Mouse (Mus musculus) heart, embryonic 12.5 days (tissue): ENCODE data around the gene Adgre5. TPM values are rescaled to one million over a fixed set of nuclear protein-coding genes. Genes with fewer than 3 reads are reported as not detected.

ENCODE experiments used
- ATAC-seq: fragments of 200-750 bp; cut with Nextera tagmentation; 2 replicates; pipeline ENCODE4 v1.8.0; 2017; ENCODE audit warnings: moderate TSS enrichment, moderate library complexity; ENCODE audit not compliant: insufficient number of reproducible peaks, low FRiP score
- H3K27ac ChIP-seq: fragments of 300-500 bp; sonication (generic); 2 replicates; pipeline ENCODE4 v1.5.1; 2016; ENCODE audit warnings: mild to moderate bottlenecking, moderate library complexity; ENCODE audit not compliant: poor library complexity, severe bottlenecking
- H3K27me3 ChIP-seq: fragments of 300-500 bp; sonication (generic); replicated peaks from 2 replicates; pipeline ENCODE4 v1.6.1; 2016; ENCODE audit warnings: mild to moderate bottlenecking, moderate library complexity
- H3K36me3 ChIP-seq: fragments of 300-500 bp; sonication (generic); 2 replicates; pipeline ENCODE4 v1.6.1; 2016; ENCODE audit warnings: mild to moderate bottlenecking, moderate library complexity
- H3K4me1 ChIP-seq: fragments of 300-500 bp; sonication (generic); replicated peaks from 2 replicates; pipeline ENCODE4 v1.6.1; 2016; ENCODE audit warnings: mild to moderate bottlenecking
- H3K4me2 ChIP-seq: fragments of 300-500 bp; sonication (generic); 2 replicates; pipeline ENCODE4 v1.6.1; 2016; ENCODE audit warnings: mild to moderate bottlenecking, moderate library complexity
- H3K4me3 ChIP-seq: fragments of 300-500 bp; sonication (generic); 2 replicates; pipeline ENCODE4 v1.5.1; 2016; ENCODE audit warnings: mild to moderate bottlenecking
- H3K9ac ChIP-seq: fragments of 300-500 bp; sonication (generic); 2 replicates; pipeline ENCODE4 v1.6.1; 2016; ENCODE audit warnings: mild to moderate bottlenecking, moderate library complexity
- H3K9me3 ChIP-seq: fragments of 300-500 bp; sonication (generic); replicated peaks from 2 replicates; pipeline ENCODE4 v1.6.1; 2016; ENCODE audit warnings: mild to moderate bottlenecking, moderate library complexity
- WGBS: fragments of 180-500 bp; shearing (Covaris S2); methylation state at CpG from one replicate; pipeline ENCODE4 v1.1.7; 2016; 5-methylcytosine and 5-hydroxymethylcytosine counted together
- polyA plus RNA-seq: library from polyadenylated mRNA; unstranded; fragments of >200 nt; fragmentation: Nextera tagmentation; extraction: Ambion mirVana; gene quantifications from 2 replicates; pipeline ENCODE4 v1.2.1, GENCODE M21; 2016

Adgre5 gene
- polyA plus RNA-seq, 1 experiment from 2014 or later = 26.2 TPM

DNA sequence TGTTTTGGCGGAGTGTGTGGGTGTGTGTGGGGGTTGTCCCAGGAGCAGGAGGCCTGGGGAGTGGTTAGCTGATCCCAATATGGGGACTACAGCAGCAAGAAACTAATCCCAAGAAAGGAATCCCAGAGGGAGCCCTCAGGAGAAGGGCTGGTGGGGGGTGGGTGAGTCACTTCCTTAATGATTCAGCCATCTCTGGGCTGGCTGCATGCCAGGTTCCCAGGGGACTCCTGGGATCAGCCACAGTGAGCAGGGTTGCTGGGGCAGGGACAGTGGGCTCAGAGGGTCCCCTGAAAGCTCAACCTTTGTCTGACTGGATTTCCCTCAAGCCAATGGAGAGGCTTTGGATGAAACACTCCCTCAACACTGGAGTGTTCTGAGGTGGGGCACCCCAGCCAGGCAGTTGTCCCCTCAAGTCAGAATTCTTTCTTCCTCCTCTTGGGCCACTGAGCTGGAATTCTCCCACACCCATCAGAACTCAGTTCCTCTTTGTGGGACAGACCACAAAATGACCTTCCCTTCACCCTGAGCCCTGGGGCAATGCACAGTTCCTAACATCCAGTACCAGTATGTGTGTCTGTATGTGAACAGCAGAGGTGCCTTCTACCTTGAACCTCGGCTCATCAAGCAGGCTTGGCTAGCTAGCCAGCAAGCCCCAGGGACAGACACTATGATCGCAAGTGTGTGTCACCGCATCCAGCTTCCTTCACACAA lies 3.1 kb downstream of the Adgre5 start:
- H3K9ac ChIP-seq = no peak overlapping the region; the same call in 1 of the 2 replicates
- no peak; the same call in 1 of the 2 replicates for ATAC-seq
- whole genome bisulfite sequencing = 64% methylated on average over 4 of the region's 4 CpGs

DNA sequence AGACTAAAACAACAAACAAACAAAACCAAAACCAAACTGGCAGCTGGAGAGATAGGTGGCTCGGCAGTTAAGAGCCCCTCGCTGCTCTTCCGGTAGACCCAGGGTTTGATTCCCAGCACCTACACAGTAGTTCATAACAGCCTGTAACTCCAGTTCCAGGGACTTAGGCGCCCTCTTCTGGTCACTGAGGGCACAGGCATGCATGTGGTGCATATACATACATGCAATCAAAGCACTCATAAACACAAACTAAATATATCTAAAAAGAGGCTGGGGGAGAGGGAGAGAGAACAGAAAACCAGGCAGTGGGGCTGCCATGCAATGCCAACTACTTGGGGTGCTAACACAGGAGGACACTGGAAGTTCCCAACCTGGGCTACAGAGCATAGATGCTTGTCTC lies 3.8 kb downstream of the Adgre5 start:
- peak overlapping the region; percentile 88; the same call in 1 of the 2 replicates for H3K4me2 ChIP-seq

More for the DNA sequence above, 3.1 kb downstream of the Adgre5 start:
- Histone ChIP-seq H3K4me1 (peaks cover 35% of the 10 kb centered on the region), H3K27me3 (no peaks in the 10 kb centered on the region), H3K4me2 (peak overlapping the region; percentile 88), H3K9me3 (no peaks in the 10 kb centered on the region), H3K27ac (peak overlapping the region; percentile 33), H3K36me3 (0 out of 2 replicates have a peak, but pooled peaks cover 3% of the 10 kb centered on the region), H3K4me3 (no peak overlapping the region)

GRCm38 (mm10) chr8:83736681-83737080 lies 4.4 kb downstream of the Adgre5 start:
- Histone ChIP-seq H3K36me3 (peaks cover 12% of the 10 kb centered on the region), H3K9me3 (no peaks in the 10 kb centered on the region), H3K4me2 (no peak overlapping the region), H3K4me1 (peaks cover 35% of the 10 kb centered on the region), H3K4me3 (no peak overlapping the region), H3K27me3 (no peaks in the 10 kb centered on the region), H3K9ac (no peak overlapping the region), H3K27ac (no peak overlapping the region)
- no peak for ATAC-seq
- 83% methylated on average over 4 of the region's 4 CpGs for WGBS

More for the DNA sequence above, 3.8 kb downstream of the Adgre5 start:
- no peak overlapping the region for H3K9ac ChIP-seq
- no peak overlapping the region for H3K4me3 ChIP-seq
- no peak for ATAC-seq
- no peaks in the 10 kb centered on the region for H3K27me3 ChIP-seq
- peak overlapping the region; percentile 26 for H3K27ac ChIP-seq
- H3K9me3 ChIP-seq = no peaks in the 10 kb centered on the region
- WGBS = 79% methylated on average over 4 of the region's 4 CpGs
- peaks cover 5% of the 10 kb centered on the region; the same call in 1 of the 2 replicates for H3K36me3 ChIP-seq
- peaks cover 35% of the 10 kb centered on the region for H3K4me1 ChIP-seq

DNA sequence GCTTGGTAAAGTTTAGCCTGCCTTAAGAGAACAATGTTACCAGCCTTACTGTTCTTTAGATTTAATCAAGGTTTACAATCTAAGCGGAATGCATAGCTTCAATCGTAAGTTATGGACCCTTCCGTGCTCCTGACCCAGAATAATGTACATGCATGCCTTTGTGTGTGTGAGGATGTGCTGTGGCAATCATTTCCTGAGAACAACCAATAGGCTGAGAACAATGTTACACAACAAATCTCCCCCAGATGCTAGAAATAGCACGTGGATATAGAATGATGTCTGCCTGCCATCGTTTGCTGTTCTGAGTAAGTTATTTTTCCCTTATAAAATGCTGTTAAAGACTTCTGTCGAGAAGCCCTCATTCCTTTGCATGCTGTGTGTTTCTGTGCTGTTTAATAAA lies 8.2 kb downstream of the Adgre5 start:
- ATAC-seq = no peak
- no peak overlapping the region for H3K4me3 ChIP-seq
- peaks cover 31% of the 10 kb centered on the region for H3K36me3 ChIP-seq
- H3K27ac ChIP-seq = no peak overlapping the region
- 74% methylated on average over 6 of the region's 6 CpGs for WGBS
- no peak overlapping the region for H3K9ac ChIP-seq
- no peaks in the 10 kb centered on the region for H3K9me3 ChIP-seq
- H3K4me2 ChIP-seq = no peak overlapping the region
- H3K4me1 ChIP-seq = peaks cover 6% of the 10 kb centered on the region
- no peaks in the 10 kb centered on the region for H3K27me3 ChIP-seq

DNA sequence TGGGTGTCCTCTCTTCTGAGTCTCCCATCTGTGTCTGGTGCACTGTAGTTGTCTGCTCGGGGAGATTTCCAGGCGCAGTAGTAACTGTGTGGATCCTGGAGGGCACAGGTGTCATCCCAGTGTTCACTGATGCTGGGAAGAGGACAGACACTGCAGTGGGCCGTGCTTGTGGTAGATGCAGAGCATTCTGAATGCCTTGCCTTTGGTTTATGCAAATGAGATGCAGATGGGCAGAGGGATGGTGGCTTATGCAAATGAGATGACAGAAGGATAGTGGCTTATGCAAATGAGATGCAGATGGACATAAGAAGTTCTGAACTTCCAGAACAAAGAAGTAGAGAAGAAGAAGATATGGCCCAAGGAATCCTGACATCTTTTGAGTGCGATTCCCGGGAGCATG lies 9.2 kb downstream of the Adgre5 start:
- H3K27me3 ChIP-seq = no peaks in the 10 kb centered on the region
- H3K4me3 ChIP-seq = no peak overlapping the region
- no peaks in the 10 kb centered on the region for H3K4me1 ChIP-seq
- WGBS = 78% methylated on average over 5 of the region's 5 CpGs
- no peak overlapping the region for H3K4me2 ChIP-seq
- no peak overlapping the region for H3K27ac ChIP-seq
- no peaks in the 10 kb centered on the region for H3K9me3 ChIP-seq
- no peak overlapping the region for H3K9ac ChIP-seq
- ATAC-seq = no peak
- peaks cover 38% of the 10 kb centered on the region for H3K36me3 ChIP-seq

- Histone ChIP-seq H3K9me3 (no peaks in the 10 kb centered on the region), H3K9ac (no peak overlapping the region), H3K36me3 (peaks cover 60% of the 10 kb centered on the region), H3K4me2 (no peak overlapping the region), H3K27ac (no peak overlapping the region), H3K27me3 (no peaks in the 10 kb centered on the region), H3K4me3 (no peak overlapping the region), H3K4me1 (no peaks in the 10 kb centered on the region)
- ATAC-seq = no peak; the same call in 1 of the 2 replicates
- 66% methylated on average over 11 of the region's 11 CpGs for WGBS
Observed at GRCm38 (mm10) chr8:83729009-83729807, 11.9 kb downstream of the Adgre5 start.

GRCm38 (mm10) chr8:83725521-83726102 lies 15.5 kb downstream of the Adgre5 start:
- H3K36me3 ChIP-seq = peaks cover 82% of the 10 kb centered on the region
- no peaks in the 10 kb centered on the region for H3K27me3 ChIP-seq
- ATAC-seq = no peak
- H3K4me3 ChIP-seq = no peak overlapping the region
- H3K4me2 ChIP-seq = no peak overlapping the region
- no peak overlapping the region for H3K27ac ChIP-seq
- peaks cover 9% of the 10 kb centered on the region for H3K4me1 ChIP-seq
- no peaks in the 10 kb centered on the region for H3K9me3 ChIP-seq
- no peak overlapping the region for H3K9ac ChIP-seq
- 91% methylated on average over 8 of the region's 8 CpGs for WGBS

DNA sequence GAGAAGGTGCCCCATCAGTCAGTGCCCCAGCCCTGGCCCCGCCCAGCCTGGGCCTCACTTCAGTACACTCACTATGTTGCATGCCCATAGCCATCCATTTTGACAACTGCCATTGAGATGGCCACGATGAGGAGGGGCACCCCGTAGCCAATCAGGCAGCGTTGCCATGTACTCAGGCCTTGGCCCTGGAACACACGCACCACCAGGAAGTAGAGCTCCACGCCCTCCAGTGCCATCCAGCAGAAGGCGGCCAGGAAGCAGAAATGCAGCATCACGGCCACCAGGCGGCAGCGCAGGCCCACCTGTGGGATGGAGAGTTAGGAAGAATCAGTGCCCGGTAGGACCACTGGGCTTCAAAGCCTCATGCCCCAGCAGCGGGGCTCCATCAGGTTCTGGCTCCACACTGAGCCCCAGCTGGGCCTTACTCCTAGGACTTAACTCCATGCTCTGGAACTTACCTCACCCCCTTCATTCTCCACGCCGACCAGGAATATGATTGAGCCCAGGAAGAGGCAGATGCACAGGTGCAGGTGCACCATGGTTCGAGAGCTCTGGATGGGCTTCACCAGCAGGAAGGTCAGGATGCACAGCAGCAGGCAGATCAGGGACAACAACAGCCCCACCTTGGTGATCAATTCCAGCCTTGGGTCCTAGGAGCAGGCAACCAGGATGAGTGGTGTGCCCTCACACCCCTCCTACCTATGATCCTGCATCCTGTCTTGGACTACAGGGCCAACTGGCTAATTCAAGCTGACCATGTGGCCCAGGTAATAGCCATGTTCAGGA lies 16.2 kb downstream of the Adgre5 start:
- WGBS = 56% methylated on average over 15 of the region's 15 CpGs

GRCm38 (mm10) chr8:83723447-83724083 lies 17.6 kb downstream of the Adgre5 start:
- ATAC-seq = no peak
- WGBS = 82% methylated on average over 11 of the region's 11 CpGs

More for the DNA sequence above, 16.2 kb downstream of the Adgre5 start:
- peaks cover 90% of the 10 kb centered on the region for H3K36me3 ChIP-seq
- ATAC-seq = peak; percentile 30; the same call in 1 of the 2 replicates
- no peak overlapping the region for H3K9ac ChIP-seq
- no peaks in the 10 kb centered on the region for H3K9me3 ChIP-seq
- H3K27ac ChIP-seq = no peak overlapping the region
- H3K4me1 ChIP-seq = peaks cover 9% of the 10 kb centered on the region
- H3K27me3 ChIP-seq = no peaks in the 10 kb centered on the region
- H3K4me2 ChIP-seq = no peak overlapping the region
- H3K4me3 ChIP-seq = no peak overlapping the region

GRCm38 (mm10) chr8:83722631-83723030 lies 18.5 kb downstream of the Adgre5 start:
- Histone ChIP-seq H3K27me3 (no peaks in the 10 kb centered on the region), H3K4me1 (peaks cover 9% of the 10 kb centered on the region), H3K27ac (no peak overlapping the region), H3K9ac (no peak overlapping the region), H3K4me3 (no peak overlapping the region), H3K36me3 (peaks cover 81% of the 10 kb centered on the region), H3K9me3 (no peaks in the 10 kb centered on the region), H3K4me2 (no peak overlapping the region)
- no peak for ATAC-seq
- WGBS = 87% methylated on average over 12 of the region's 12 CpGs

More at GRCm38 (mm10) chr8:83723447-83724083, 17.6 kb downstream of the Adgre5 start:
- Histone ChIP-seq H3K4me3 (no peak overlapping the region), H3K27ac (no peak overlapping the region), H3K27me3 (no peaks in the 10 kb centered on the region), H3K4me1 (peaks cover 9% of the 10 kb centered on the region), H3K9me3 (no peaks in the 10 kb centered on the region), H3K4me2 (no peak overlapping the region), H3K36me3 (peaks cover 90% of the 10 kb centered on the region), H3K9ac (no peak overlapping the region)
